Mouse (Mus musculus): Measurements from ENCODE around the gene Stk11.
A peak's percentile ranks its signal among the peaks of the same experiment; 100 is the strongest.

The Stk11 gene

GRCm38 (mm10) chr10:80115290-80115943 is at the start of gene Stk11:
Stk11 (plus strand) TSS chr10:80115803.
- DNase-seq, result peak; percentile 97 to 100

DNA sequence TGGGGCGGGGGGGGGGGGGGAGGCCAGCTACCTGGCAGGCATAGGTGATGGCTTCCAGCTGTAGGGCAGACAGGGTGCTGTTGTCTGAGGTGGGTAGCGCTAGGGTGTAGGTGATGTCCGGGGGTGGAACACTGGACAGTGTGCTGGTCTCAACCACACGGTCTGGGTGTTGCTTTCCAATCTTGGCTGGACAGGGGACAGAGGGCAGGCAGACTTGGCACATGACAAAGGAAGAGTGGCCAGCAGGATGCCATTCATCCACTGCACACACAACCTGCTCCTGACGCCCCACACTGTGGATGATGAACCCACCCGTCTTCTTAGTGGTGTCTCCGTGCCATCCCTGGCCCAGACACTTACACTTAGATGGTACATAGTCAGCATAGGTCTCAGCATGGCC is 46.4 kb upstream of the Stk11 start:
- DNase-seq, result no peak

- DNase-seq, result no peak
Measured at GRCm38 (mm10) chr10:80069948-80070450, 45.6 kb upstream of the Stk11 start.

DNA sequence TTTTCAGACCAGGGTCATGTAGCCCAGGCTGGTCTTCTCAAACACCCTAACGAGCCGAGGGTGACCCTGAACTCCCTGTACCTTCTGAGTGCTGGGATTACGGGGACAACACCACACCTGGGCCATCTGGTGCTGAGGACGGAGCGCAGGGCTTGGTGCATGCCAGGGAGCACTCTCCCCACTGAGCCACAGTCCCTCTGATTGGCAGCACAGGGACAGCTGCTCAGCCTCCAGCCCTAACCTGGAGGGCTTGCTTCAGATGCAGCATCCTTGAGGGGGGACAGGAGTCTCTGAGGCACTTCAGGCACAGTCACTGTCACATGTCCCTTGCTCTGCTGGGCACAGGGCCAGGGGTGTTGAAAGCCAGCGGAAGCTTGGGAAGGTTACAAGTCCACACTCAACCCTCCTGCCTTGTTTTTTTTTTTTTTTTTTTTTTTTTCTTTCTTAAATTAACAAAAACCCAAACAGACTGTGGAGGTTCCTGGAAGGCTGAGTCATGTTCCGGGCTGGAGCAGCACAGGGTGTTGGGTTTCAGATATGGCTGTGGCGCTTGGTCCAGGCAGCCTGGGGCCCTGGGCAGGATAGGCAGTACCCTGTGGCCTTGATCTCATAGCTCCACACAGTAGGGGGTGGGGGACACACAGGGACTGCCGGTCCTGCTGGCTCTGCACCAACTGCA is 44.6 kb upstream of the Stk11 start:
- DNase-seq, result no peak

DNA sequence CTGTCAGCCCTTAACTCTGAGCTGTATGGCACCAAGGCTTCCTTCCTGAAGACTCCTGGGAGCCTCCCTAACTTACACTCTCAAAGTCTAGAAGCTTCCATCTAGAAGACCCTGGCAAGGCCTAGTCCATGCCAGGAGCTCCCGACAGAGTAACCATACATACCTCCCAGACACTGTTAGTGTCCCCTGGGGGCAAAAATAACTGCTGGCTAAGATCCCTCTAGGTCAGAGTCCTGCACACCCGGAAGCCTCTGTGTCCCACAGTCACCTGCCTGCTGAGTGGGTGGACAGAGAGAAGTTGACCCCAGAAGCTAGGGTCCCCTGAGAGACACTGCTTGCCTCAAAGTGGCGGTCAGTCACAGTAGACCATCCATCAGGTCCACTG is 44.1 kb upstream of the Stk11 start:
- no peak for DNase-seq

GRCm38 (mm10) chr10:80072623-80073489 is 42.7 kb upstream of the Stk11 start:
- DNase-seq, result no peak

GRCm38 (mm10) chr10:80074813-80075601 is 40.6 kb upstream of the Stk11 start:
- peak; percentile 71 to 78 for DNase-seq

DNA sequence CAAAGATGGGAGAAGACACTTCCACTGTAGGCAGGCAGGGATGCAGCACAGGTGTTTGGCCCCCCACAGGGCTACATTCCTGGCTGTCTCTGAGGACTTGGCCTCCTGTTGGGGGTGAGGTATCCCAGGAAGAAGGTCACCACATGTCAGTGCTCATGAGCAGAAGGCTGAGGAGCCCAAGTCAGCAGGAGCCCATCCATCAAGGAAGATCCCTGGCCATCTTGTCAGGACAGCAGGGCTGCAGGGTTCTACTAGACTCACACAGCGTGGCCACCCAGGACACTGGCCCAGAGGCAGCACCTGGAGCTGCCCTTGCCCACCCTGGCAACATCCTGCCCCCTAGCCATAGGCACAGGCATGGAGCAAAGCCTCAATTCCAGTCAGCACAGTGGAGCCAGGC is 39.7 kb upstream of the Stk11 start:
- no peak for DNase-seq

DNA sequence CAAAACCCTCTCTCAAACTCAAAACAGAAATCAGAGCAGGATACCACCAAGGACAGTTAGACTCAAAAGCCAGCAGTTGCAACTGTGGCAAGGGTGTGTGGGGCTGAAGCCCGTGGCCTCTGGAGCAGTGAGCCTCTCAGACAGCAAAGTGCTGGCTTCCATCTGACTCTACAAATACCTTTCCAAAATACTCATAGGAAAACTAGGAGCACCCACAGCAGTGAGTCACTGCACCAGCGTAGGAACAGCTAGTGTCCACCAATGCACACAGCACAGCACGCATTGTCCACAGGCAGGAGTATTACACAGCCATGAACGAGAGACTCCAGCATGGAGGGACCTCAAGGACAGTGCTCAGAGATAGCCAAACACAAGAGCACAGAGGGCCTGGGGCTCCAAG is 39.2 kb upstream of the Stk11 start:
- DNase-seq, result no peak

GRCm38 (mm10) chr10:80077312-80077711 is 38.3 kb upstream of the Stk11 start:
- no peak for DNase-seq

DNA sequence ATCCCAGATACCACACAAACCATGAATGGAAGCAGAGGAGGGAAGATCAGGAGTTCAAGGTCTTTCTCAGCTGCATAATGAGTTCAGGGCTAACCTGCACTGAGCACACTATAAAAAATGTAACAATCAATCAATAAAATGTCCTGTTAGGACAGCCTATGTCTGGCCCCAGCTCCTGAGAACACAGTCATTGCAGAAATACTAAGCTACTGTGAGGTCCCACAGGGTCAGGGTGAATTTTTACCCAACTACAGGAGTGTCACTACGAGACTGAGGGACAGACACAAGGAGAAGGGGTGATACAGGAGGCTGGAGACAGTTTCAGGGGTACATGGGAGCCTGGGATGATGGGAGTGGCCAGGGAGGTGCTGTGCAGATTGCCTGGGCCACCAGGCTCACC is 37.2 kb upstream of the Stk11 start:
- no peak for DNase-seq

- DNase-seq, result no peak
Measured at GRCm38 (mm10) chr10:80080396-80081070, 35.1 kb upstream of the Stk11 start.

DNA sequence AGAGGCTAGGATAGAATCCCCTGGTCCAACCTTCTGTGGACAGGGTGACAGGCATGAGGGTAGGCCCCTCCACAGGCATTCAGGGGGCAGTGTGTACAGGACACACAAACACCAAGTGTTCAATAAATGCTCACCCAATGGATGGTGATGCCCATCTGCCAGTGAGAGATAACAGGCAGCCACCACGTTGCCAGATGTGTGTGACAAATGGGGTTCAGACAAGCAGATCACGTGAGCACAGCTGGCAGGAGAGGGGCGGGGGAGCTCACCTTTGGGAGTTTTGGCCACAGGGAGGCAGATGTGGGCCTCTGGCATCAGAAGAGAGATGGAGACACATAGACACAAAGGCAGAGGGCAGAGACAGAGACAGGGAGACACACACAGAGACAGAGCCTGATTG is 34.5 kb upstream of the Stk11 start:
- DNase-seq, result no peak

- no peak for DNase-seq
Measured at GRCm38 (mm10) chr10:80084817-80085487, 30.7 kb upstream of the Stk11 start.

DNA sequence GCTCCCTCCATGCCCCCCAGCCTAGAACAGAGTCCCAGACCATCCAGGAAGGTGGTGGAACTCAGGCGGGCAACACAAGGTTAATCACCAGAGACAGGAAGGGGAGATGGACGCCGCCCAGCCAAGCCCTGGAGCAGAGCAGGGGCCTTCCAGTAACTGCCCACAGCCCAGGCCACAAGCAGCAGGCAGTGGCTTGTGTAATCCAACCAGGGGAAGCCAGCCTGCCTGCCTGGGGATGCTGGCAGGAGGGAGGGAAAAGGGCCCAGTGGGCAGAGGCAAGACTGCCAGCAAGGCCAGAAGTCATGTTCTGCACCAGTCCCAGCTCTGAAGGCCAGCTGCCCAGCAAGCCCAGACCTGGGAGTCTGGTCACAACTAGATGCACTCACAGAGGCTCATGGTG is 28.8 kb upstream of the Stk11 start:
- no peak for DNase-seq

DNA sequence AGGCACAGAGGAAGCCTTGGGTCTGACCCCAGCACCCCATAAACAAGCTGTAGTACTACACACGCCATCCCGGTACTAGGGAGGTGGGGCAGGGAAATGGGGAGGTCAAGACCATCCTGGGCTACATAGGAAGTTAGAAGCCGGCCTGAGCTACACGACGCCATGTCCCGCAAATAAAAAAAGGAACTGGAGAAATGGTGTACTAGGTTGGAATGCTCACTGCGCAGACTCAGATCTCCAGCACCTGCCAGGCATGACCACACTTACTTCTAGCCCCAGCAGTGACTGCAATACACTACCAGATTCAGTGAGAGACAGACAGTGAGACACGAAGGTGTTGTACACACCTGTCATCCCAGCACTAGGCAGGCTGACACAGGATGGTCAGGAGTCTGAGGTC is 28.1 kb upstream of the Stk11 start:
- DNase-seq, result no peak

- DNase-seq, result no peak
Measured at GRCm38 (mm10) chr10:80089146-80089545, 26.5 kb upstream of the Stk11 start.

GRCm38 (mm10) chr10:80091527-80091926 is 24.1 kb upstream of the Stk11 start:
- no peak for DNase-seq

DNA sequence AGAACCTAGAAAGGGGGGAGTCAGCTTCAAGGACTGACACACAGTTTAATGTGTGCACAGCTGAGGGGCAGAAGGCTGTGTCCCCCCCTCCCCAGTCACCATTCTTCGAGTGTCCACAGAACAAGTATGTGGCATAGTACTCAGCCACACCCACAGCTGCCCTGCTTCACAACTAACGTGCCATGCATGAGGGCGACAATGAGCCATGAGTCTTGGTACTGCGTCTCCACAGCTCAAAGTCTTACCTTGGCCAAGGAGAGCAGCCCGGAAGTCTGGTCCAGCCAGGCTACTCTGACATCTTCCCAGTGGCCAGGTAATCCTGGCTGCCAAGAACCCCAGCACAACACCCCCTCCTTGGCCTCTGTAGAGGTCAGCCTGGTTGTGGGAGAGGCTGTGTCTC is 22.9 kb upstream of the Stk11 start:
- DNase-seq, result no peak

DNA sequence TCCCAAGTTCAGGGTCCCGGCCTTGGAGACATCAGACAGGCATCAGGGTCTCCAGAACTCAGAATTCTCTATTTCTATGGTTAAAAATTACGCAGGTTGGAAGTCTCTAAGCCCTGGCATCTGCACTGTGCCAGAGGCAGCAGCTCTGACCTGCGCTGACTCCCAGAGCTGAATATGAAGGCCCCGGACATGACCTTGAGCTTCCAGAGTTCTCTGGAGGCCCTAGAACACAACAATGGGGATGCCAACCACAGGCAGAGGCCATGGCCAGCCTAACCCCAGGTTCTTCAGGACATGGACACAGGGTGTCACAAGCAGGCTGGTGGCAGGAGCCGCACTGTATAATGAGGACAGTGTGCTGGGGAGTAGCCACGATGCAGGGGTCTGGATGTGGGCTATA is 21.5 kb upstream of the Stk11 start:
- DNase-seq, result no peak

DNA sequence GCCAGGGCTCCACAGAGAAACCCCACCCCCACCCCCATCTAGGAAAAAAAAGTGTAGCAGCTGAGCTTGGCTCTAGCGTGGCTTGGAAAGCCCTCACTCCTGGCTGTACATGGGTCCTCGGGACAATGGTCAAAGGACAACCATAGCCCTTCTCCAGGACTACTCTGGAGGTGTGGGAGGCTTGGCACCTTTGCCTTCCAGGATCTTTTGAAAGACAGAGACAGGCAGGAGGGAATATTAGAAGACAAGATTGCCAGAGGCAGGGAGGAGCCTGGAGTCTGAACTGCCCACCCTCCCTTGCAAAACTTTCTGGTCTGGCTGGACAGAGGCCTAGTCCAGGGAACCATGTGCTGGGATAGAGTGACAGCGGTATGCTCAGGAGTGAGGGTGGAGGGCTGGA is 20.9 kb upstream of the Stk11 start:
- no peak for DNase-seq

GRCm38 (mm10) chr10:80095547-80095946 is 20.1 kb upstream of the Stk11 start:
- DNase-seq, result no peak
